Mouse (Mus musculus): Measurements from ENCODE around the gene Fgfr2. TPM values are rescaled to one million over a fixed set of nuclear protein-coding genes. Genes with fewer than 3 reads are reported as not detected.

Gene Fgfr2
- polyA plus RNA-seq, 1 experiment from 2014 or later, result 11.2 TPM

DNA sequence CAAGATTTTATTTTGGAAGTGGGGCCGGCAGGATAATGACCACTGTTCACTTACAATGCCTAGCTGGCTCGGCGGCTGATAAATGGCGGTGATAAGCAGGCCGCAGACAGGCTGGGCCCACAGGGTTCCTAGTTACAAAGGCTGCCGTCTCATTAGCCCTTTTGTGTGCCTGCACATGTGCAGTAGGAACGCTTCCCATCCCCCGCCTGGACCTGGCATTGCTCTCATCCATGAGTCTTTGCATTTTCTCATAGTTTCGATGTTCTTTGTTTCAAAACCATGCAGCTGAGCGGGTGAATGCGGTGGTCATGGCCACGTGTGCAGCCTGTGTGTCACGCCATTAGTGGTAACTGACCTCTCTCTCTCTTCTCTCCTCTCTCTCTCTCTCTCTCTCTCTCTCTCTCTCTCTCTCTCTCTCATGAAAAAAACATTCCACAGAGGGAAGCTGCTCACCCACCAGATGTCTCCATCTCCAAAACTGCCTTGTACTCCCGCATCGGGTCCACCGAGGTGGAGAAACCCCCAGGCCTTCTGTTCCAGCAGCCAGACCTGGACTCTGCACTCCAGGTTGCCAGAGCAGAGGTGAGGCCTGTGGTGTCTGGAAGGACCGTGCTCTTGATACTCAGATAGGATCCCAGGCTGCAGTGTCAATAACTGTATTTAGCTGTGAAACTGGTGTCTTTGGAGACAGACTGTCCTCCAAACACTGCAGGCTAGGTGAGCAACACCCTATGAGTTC, 2372.2 kb downstream of the Fgfr2 start:
- ATAC-seq (no peak), DNase-seq (no peak)
- Histone ChIP-seq H3K4me3 (ENCODE audit: low read depth, low read length) (no peak overlapping the region), H3K27me3 (ENCODE audit: insufficient read depth, low read length) (no peaks in the 10 kb centered on the region), H3K9ac (replicated peaks) (no peak overlapping the region), H3K9me3 (ENCODE audit: low read length) (no peaks in the 10 kb centered on the region), H3K36me3 (replicated peaks; ENCODE audit: insufficient read depth, low read length) (0 out of 2 replicates have a peak, but pooled peaks cover 5% of the 10 kb centered on the region), H3K4me2 (ENCODE audit: low read depth, low read length) (no peak overlapping the region), H3K27ac (ENCODE audit: low read depth) (no peak overlapping the region), H3K4me1 (ENCODE audit: insufficient read depth) (peaks cover 6% of the 10 kb centered on the region; the same call in 1 of the 2 replicates)
- 73% methylated on average over 17 of the region's 17 CpGs for WGBS (ENCODE audit: insufficient replicate concordance)
- TF ChIP-seq EP300 (IDR thresholded peaks at IDR 0.05; ENCODE audit: low read depth), result no peak
- TF ChIP-seq CTCF (IDR thresholded peaks at IDR 0.05; ENCODE audit: low read depth), result no peak

DNA sequence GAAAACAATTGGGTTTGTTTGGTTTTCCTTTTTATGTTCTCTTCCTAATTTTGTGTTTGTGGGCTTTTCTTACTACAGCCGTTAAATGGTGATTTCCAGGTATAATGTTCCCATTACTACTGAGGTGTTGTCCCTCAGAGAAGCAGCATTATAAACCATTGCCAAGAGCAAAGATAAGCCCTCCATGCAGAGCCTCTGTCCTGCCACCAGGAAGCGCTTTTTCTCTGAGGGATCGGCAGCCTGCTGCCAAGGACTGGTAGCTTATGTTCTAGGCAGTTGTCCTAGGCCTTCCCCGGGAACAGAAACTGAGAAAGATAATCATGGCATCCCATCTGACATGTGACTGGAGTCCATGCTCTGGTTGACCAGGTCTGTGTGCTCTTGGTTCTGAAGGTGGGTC, 2374.0 kb downstream of the Fgfr2 start:
- Histone ChIP-seq H3K27me3 (ENCODE audit: insufficient read depth, low read length) (no peaks in the 10 kb centered on the region), H3K4me3 (ENCODE audit: low read depth, low read length) (no peak overlapping the region), H3K4me1 (ENCODE audit: insufficient read depth) (no peaks in the 10 kb centered on the region), H3K9ac (replicated peaks) (no peak overlapping the region), H3K36me3 (replicated peaks; ENCODE audit: insufficient read depth, low read length) (0 out of 2 replicates have a peak, but pooled peaks cover 8% of the 10 kb centered on the region), H3K9me3 (ENCODE audit: low read length) (no peaks in the 10 kb centered on the region), H3K27ac (ENCODE audit: low read depth) (no peak overlapping the region), H3K4me2 (ENCODE audit: low read depth, low read length) (no peak overlapping the region)
- ATAC-seq (no peak), DNase-seq (no peak)
- 79% methylated on average over 4 of the region's 4 CpGs for whole genome bisulfite sequencing (ENCODE audit: insufficient replicate concordance)
- TF ChIP-seq EP300 (IDR thresholded peaks at IDR 0.05; ENCODE audit: low read depth), result no peak
- no peak for TF ChIP-seq CTCF (IDR thresholded peaks at IDR 0.05; ENCODE audit: low read depth)

GRCm38 (mm10) chr7:130743239-130744025, 2379.7 kb downstream of the Fgfr2 start:
- ATAC-seq (no peak), DNase-seq (no peak)
- Histone ChIP-seq H3K4me1 (ENCODE audit: insufficient read depth) (no peaks in the 10 kb centered on the region), H3K36me3 (replicated peaks; ENCODE audit: insufficient read depth, low read length) (peaks cover 27% of the 10 kb centered on the region), H3K9ac (replicated peaks) (no peak overlapping the region), H3K27me3 (ENCODE audit: insufficient read depth, low read length) (no peaks in the 10 kb centered on the region), H3K4me2 (ENCODE audit: low read depth, low read length) (no peak overlapping the region), H3K9me3 (ENCODE audit: low read length) (no peaks in the 10 kb centered on the region), H3K4me3 (ENCODE audit: low read depth, low read length) (no peak overlapping the region), H3K27ac (ENCODE audit: low read depth) (no peak overlapping the region)
- TF ChIP-seq EP300 (IDR thresholded peaks at IDR 0.05; ENCODE audit: low read depth) (no peak), CTCF (IDR thresholded peaks at IDR 0.05; ENCODE audit: low read depth) (no peak)
- 85% methylated on average over 9 of the region's 9 CpGs for WGBS (ENCODE audit: insufficient replicate concordance)

- no peaks in the 10 kb centered on the region for H3K9me3 ChIP-seq (ENCODE audit: low read length)
- ATAC-seq (no peak), DNase-seq (no peak)
- no peak overlapping the region for H3K9ac ChIP-seq (replicated peaks)
- 76% methylated on average over 4 of the region's 4 CpGs for WGBS (ENCODE audit: insufficient replicate concordance)
- H3K4me2 ChIP-seq (ENCODE audit: low read depth, low read length), result no peak overlapping the region
- H3K4me1 ChIP-seq (ENCODE audit: insufficient read depth), result no peaks in the 10 kb centered on the region
- no peaks in the 10 kb centered on the region for H3K27me3 ChIP-seq (ENCODE audit: insufficient read depth, low read length)
- H3K4me3 ChIP-seq (ENCODE audit: low read depth, low read length), result no peak overlapping the region
- H3K36me3 ChIP-seq (replicated peaks; ENCODE audit: insufficient read depth, low read length), result peaks cover 28% of the 10 kb centered on the region
- no peak overlapping the region for H3K27ac ChIP-seq (ENCODE audit: low read depth)
- TF ChIP-seq EP300 (IDR thresholded peaks at IDR 0.05; ENCODE audit: low read depth) (no peak), CTCF (IDR thresholded peaks at IDR 0.05; ENCODE audit: low read depth) (peak; percentile 27; the same call in 1 of the 2 replicates)
Observed at GRCm38 (mm10) chr7:130741099-130741498, 2382.1 kb downstream of the Fgfr2 start.

- Histone ChIP-seq H3K9me3 (ENCODE audit: low read length) (no peaks in the 10 kb centered on the region), H3K27ac (ENCODE audit: low read depth) (no peak overlapping the region), H3K9ac (replicated peaks) (no peak overlapping the region), H3K4me2 (ENCODE audit: low read depth, low read length) (no peak overlapping the region), H3K4me1 (ENCODE audit: insufficient read depth) (no peaks in the 10 kb centered on the region), H3K4me3 (ENCODE audit: low read depth, low read length) (no peak overlapping the region), H3K27me3 (ENCODE audit: insufficient read depth, low read length) (no peaks in the 10 kb centered on the region), H3K36me3 (replicated peaks; ENCODE audit: insufficient read depth, low read length) (0 out of 2 replicates have a peak, but pooled peaks cover 11% of the 10 kb centered on the region)
- ATAC-seq (no peak), DNase-seq (no peak)
- no peak for TF ChIP-seq EP300 (IDR thresholded peaks at IDR 0.05; ENCODE audit: low read depth)
- peak; percentile 32 for TF ChIP-seq CTCF (IDR thresholded peaks at IDR 0.05; ENCODE audit: low read depth)
- 82% methylated on average over 2 of the region's 2 CpGs for WGBS (ENCODE audit: insufficient replicate concordance)
Observed at GRCm38 (mm10) chr7:130734195-130734787, 2388.9 kb downstream of the Fgfr2 start.

GRCm38 (mm10) chr7:130733423-130733822, 2389.7 kb downstream of the Fgfr2 start:
- WGBS (ENCODE audit: insufficient replicate concordance), result 77% methylated on average over 8 of the region's 8 CpGs
- H3K9ac ChIP-seq (replicated peaks), result no peak overlapping the region
- ATAC-seq, result no peak
- no peak for DNase-seq
- 0 out of 2 replicates have a peak, but pooled peaks cover 11% of the 10 kb centered on the region for H3K36me3 ChIP-seq (replicated peaks; ENCODE audit: insufficient read depth, low read length)
- H3K4me1 ChIP-seq (ENCODE audit: insufficient read depth), result no peaks in the 10 kb centered on the region
- TF ChIP-seq CTCF (IDR thresholded peaks at IDR 0.05; ENCODE audit: low read depth) (no peak), EP300 (IDR thresholded peaks at IDR 0.05; ENCODE audit: low read depth) (no peak)
- H3K4me3 ChIP-seq (ENCODE audit: low read depth, low read length), result no peak overlapping the region
- no peaks in the 10 kb centered on the region for H3K9me3 ChIP-seq (ENCODE audit: low read length)
- no peak overlapping the region for H3K27ac ChIP-seq (ENCODE audit: low read depth)
- H3K27me3 ChIP-seq (ENCODE audit: insufficient read depth, low read length), result no peaks in the 10 kb centered on the region
- H3K4me2 ChIP-seq (ENCODE audit: low read depth, low read length), result no peak overlapping the region

Data from liver, postnatal 0 days (tissue).